Mouse (Mus musculus): ENCODE measurements around the gene Sp2. TPM values are rescaled to one million over a fixed set of nuclear protein-coding genes. Genes with fewer than 3 reads are reported as not detected.

The Sp2 gene
- polyA plus RNA-seq (2015; fragmentation: Nextera tagmentation; extraction: Ambion mirVana), result 18.3 and 18.8 TPM in 2 replicates

- H3K9me3 ChIP-seq (replicated peaks), result no peaks in the 10 kb centered on the region
- no peak for ATAC-seq
- no peak within 1 kb of the TSS for H3K4me3 ChIP-seq
- peak within 1 kb of the TSS; percentile 42 for H3K4me2 ChIP-seq
- peak within 1 kb of the TSS; percentile 43 for H3K9ac ChIP-seq
- 74% methylated on average over 7 of the region's 7 CpGs for WGBS
- H3K27me3 ChIP-seq, result peaks cover 45% of the 10 kb centered on the region
- H3K36me3 ChIP-seq (ENCODE audit: poor library complexity, severe bottlenecking), result no peaks in the 10 kb centered on the region
- H3K4me1 ChIP-seq, result peaks cover 14% of the 10 kb centered on the region
- H3K27ac ChIP-seq, result no peak within 1 kb of the TSS
Observed at GRCm38 (mm10) chr11:96982859-96983258, at the start of gene Sp2. Sp2 (minus strand) TSS chr11:96982959.

- Histone ChIP-seq H3K27ac (no peak overlapping the region), H3K27me3 (no peaks in the 10 kb centered on the region), H3K4me2 (no peak overlapping the region), H3K36me3 (ENCODE audit: poor library complexity, severe bottlenecking) (peaks cover 2% of the 10 kb centered on the region; the same call in 1 of the 2 replicates), H3K9me3 (replicated peaks) (no peaks in the 10 kb centered on the region), H3K9ac (no peak overlapping the region), H3K4me1 (peaks cover 15% of the 10 kb centered on the region), H3K4me3 (no peak overlapping the region)
- no peak for ATAC-seq
- 96% methylated on average over 4 of the region's 4 CpGs for WGBS
Observed at GRCm38 (mm10) chr11:97032499-97032898, 49.7 kb upstream of the Sp2 start.

- H3K27ac ChIP-seq, result no peak overlapping the region
- H3K27me3 ChIP-seq, result no peaks in the 10 kb centered on the region
- peaks cover 2% of the 10 kb centered on the region; the same call in 1 of the 2 replicates for H3K36me3 ChIP-seq (ENCODE audit: poor library complexity, severe bottlenecking)
- H3K9ac ChIP-seq, result no peak overlapping the region
- no peak for ATAC-seq
- H3K9me3 ChIP-seq (replicated peaks), result no peaks in the 10 kb centered on the region
- peaks cover 15% of the 10 kb centered on the region for H3K4me1 ChIP-seq
- H3K4me3 ChIP-seq, result no peak overlapping the region
- 78% methylated on average over 12 of the region's 12 CpGs for WGBS
- no peak overlapping the region for H3K4me2 ChIP-seq
Observed at GRCm38 (mm10) chr11:97031977-97032376, 49.2 kb upstream of the Sp2 start.

- H3K9ac ChIP-seq, result peak overlapping the region; percentile 77
- H3K27ac ChIP-seq, result peak overlapping the region; percentile 57; the same call in 1 of the 2 replicates
- peaks cover 3% of the 10 kb centered on the region for H3K27me3 ChIP-seq
- H3K4me2 ChIP-seq, result peak overlapping the region; percentile 72
- H3K36me3 ChIP-seq (ENCODE audit: poor library complexity, severe bottlenecking), result peaks cover 2% of the 10 kb centered on the region; the same call in 1 of the 2 replicates
- peaks cover 21% of the 10 kb centered on the region for H3K4me1 ChIP-seq
- H3K4me3 ChIP-seq, result peak overlapping the region; percentile 65
- 18% methylated on average over 15 of the region's 15 CpGs for WGBS
- ATAC-seq, result no peak
- no peaks in the 10 kb centered on the region for H3K9me3 ChIP-seq (replicated peaks)
Observed at GRCm38 (mm10) chr11:97030426-97030825, 47.7 kb upstream of the Sp2 start.

GRCm38 (mm10) chr11:97029686-97030417, 47.1 kb upstream of the Sp2 start, which contains the start of gene Scrn2:
Scrn2 (plus strand) TSS chr11:97029938.
- peak within 1 kb of the TSS; percentile 65 for H3K4me3 ChIP-seq
- peak within 1 kb of the TSS; percentile 77 for H3K9ac ChIP-seq
- peaks cover 21% of the 10 kb centered on the region for H3K4me1 ChIP-seq
- peak within 1 kb of the TSS; percentile 72 for H3K4me2 ChIP-seq
- WGBS, result under 1% methylated on average over 25 of the region's 25 CpGs
- no peaks in the 10 kb centered on the region for H3K9me3 ChIP-seq (replicated peaks)
- ATAC-seq, result peak; percentile 78
- peaks cover 9% of the 10 kb centered on the region for H3K27me3 ChIP-seq
- H3K36me3 ChIP-seq (ENCODE audit: poor library complexity, severe bottlenecking), result peaks cover 2% of the 10 kb centered on the region; the same call in 1 of the 2 replicates
- H3K27ac ChIP-seq, result peak within 1 kb of the TSS; percentile 57

- peaks cover 49% of the 10 kb centered on the region for H3K27me3 ChIP-seq
- H3K4me1 ChIP-seq, result peaks cover 33% of the 10 kb centered on the region
- no peak overlapping the region for H3K27ac ChIP-seq
- peak overlapping the region; percentile 19 for H3K4me3 ChIP-seq
- H3K9me3 ChIP-seq (replicated peaks), result no peaks in the 10 kb centered on the region
- 1% methylated on average over 17 of the region's 17 CpGs for WGBS
- peak overlapping the region; percentile 50 for H3K4me2 ChIP-seq
- peak; percentile 37; the same call in 1 of the 2 replicates for ATAC-seq
- H3K36me3 ChIP-seq (ENCODE audit: poor library complexity, severe bottlenecking), result no peaks in the 10 kb centered on the region
- H3K9ac ChIP-seq, result peak overlapping the region; percentile 43
Observed at GRCm38 (mm10) chr11:97025721-97026344, 43.1 kb upstream of the Sp2 start.

- no peaks in the 10 kb centered on the region for H3K36me3 ChIP-seq (ENCODE audit: poor library complexity, severe bottlenecking)
- H3K4me1 ChIP-seq, result peaks cover 25% of the 10 kb centered on the region
- no peak overlapping the region for H3K9ac ChIP-seq
- H3K27ac ChIP-seq, result no peak overlapping the region
- no peak for ATAC-seq
- H3K9me3 ChIP-seq (replicated peaks), result no peaks in the 10 kb centered on the region
- no peak overlapping the region for H3K4me2 ChIP-seq
- no peak overlapping the region for H3K4me3 ChIP-seq
- 22% methylated on average over 10 of the region's 10 CpGs for WGBS
- H3K27me3 ChIP-seq, result peaks cover 58% of the 10 kb centered on the region
Observed at GRCm38 (mm10) chr11:97024977-97025376, 42.2 kb upstream of the Sp2 start.

- peak; percentile 42; the same call in 1 of the 2 replicates for ATAC-seq
- no peaks in the 10 kb centered on the region for H3K36me3 ChIP-seq (ENCODE audit: poor library complexity, severe bottlenecking)
- peak overlapping the region; percentile 75 for H3K4me2 ChIP-seq
- H3K27ac ChIP-seq, result no peak overlapping the region
- H3K9me3 ChIP-seq (replicated peaks), result no peaks in the 10 kb centered on the region
- under 1% methylated on average over 50 of the region's 50 CpGs for WGBS
- H3K27me3 ChIP-seq, result peaks cover 86% of the 10 kb centered on the region
- peaks cover 27% of the 10 kb centered on the region for H3K4me1 ChIP-seq
- peak overlapping the region; percentile 50 for H3K4me3 ChIP-seq
- peak overlapping the region; percentile 63 for H3K9ac ChIP-seq
Observed at GRCm38 (mm10) chr11:97021873-97022484, 39.2 kb upstream of the Sp2 start.

GRCm38 (mm10) chr11:97021121-97021765, 38.5 kb upstream of the Sp2 start:
- WGBS, result under 1% methylated on average over 27 of the region's 27 CpGs
- Histone ChIP-seq H3K36me3 (ENCODE audit: poor library complexity, severe bottlenecking) (no peaks in the 10 kb centered on the region), H3K9me3 (replicated peaks) (no peaks in the 10 kb centered on the region), H3K4me2 (peak overlapping the region; percentile 75), H3K9ac (no peak overlapping the region), H3K27me3 (peaks cover 93% of the 10 kb centered on the region), H3K27ac (no peak overlapping the region), H3K4me3 (peak overlapping the region; percentile 50), H3K4me1 (peaks cover 27% of the 10 kb centered on the region)
- ATAC-seq, result no peak

GRCm38 (mm10) chr11:97019345-97019708, 36.6 kb upstream of the Sp2 start:
- 1% methylated on average over 13 of the region's 13 CpGs for WGBS
- peak overlapping the region; percentile 29; the same call in 1 of the 2 replicates for H3K4me3 ChIP-seq

GRCm38 (mm10) chr11:97018583-97019344, 36.0 kb upstream of the Sp2 start:
- peak overlapping the region; percentile 37; the same call in 1 of the 2 replicates for H3K9ac ChIP-seq
- no peaks in the 10 kb centered on the region for H3K9me3 ChIP-seq (replicated peaks)
- peaks cover 20% of the 10 kb centered on the region for H3K4me1 ChIP-seq
- ATAC-seq, result no peak
- peaks cover 96% of the 10 kb centered on the region for H3K27me3 ChIP-seq
- peak overlapping the region; percentile 51 for H3K4me2 ChIP-seq
- H3K36me3 ChIP-seq (ENCODE audit: poor library complexity, severe bottlenecking), result no peaks in the 10 kb centered on the region
- H3K27ac ChIP-seq, result no peak overlapping the region
- peak overlapping the region; percentile 29 for H3K4me3 ChIP-seq
- under 1% methylated on average over 49 of the region's 68 CpGs for WGBS

More at GRCm38 (mm10) chr11:97019345-97019708, 36.6 kb upstream of the Sp2 start:
- Histone ChIP-seq H3K4me1 (peaks cover 20% of the 10 kb centered on the region), H3K27ac (no peak overlapping the region), H3K9me3 (replicated peaks) (no peaks in the 10 kb centered on the region), H3K4me2 (no peak overlapping the region), H3K36me3 (ENCODE audit: poor library complexity, severe bottlenecking) (no peaks in the 10 kb centered on the region), H3K27me3 (peaks cover 96% of the 10 kb centered on the region), H3K9ac (no peak overlapping the region)
- no peak for ATAC-seq

All from forebrain, embryonic 13.5 days (tissue).